Mouse (Mus musculus) myocyte (in vitro differentiated cells): ENCODE measurements around the gene Cacna2d3.

Experiments
- MAX ChIP-seq: IDR thresholded peaks from one replicate; pipeline ENCODE4 v1.6.1; 2011; ENCODE audit warnings: low read depth, mild to moderate bottlenecking, control low read depth
- POLR2A ChIP-seq: IDR thresholded peaks from one replicate; pipeline ENCODE4 v1.6.1; 2011; ENCODE audit warnings: low read depth, mild to moderate bottlenecking, control low read depth, moderate library complexity; ENCODE audit not compliant: insufficient read length
- SRF ChIP-seq: IDR thresholded peaks from one replicate; pipeline ENCODE4 v1.6.1; 2011; ENCODE audit warnings: low read depth; ENCODE audit not compliant: control insufficient read depth, insufficient read length

DNA sequence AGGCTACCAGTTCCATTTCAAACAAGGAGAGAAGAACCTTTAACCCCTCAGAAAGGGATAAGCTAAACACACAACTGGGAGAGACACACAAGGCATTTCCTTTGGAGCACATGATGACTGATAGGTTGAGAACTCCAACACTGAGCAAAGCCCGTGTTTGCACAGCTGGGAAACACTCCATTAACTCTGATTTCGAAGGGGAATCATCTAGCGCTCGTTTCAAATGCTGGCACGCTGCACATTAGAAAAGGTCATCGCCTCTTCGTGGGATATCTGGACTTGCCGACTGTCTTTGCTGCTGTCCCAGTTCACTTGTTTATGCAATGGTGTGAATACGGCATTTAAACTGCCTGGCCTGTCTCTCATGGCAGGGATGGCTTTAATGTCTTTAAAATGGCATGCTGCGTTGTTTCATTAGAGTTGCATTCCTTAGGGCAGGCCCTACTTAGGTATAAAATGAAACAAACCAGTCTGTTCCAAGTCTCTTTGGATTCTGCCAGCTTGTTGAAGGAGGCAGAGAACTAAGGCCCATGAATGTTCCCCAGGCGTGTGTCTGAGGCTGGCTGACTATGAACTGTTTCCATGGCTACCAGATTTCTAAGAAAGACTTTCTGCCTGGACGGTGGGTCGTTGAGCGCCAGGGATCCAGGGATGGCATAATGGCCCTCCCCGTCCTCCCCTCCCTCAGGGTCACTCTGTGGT lies 542.8 kb downstream of the Cacna2d3 start:
- TF ChIP-seq MAX = no peak
- TF ChIP-seq SRF = no peak
- TF ChIP-seq POLR2A = no peak
